Mouse (Mus musculus): ENCODE measurements around the gene Tedc2. TPM values are rescaled to one million over a fixed set of nuclear protein-coding genes. Genes with fewer than 3 reads are reported as not detected.

Tedc2 gene
- polyA plus RNA-seq (2015; fragmentation: Nextera tagmentation; extraction: Ambion mirVana), result 12.2 and 13.4 TPM in 2 replicates

- Histone ChIP-seq H3K27ac (ENCODE audit: low read length) (peak within 1 kb of the TSS; percentile 8), H3K9me3 (ENCODE audit: low read length) (no peaks in the 10 kb centered on the region), H3K4me1 (ENCODE audit: insufficient read depth, low read length) (peaks cover 8% of the 10 kb centered on the region), H3K4me2 (replicated peaks; ENCODE audit: low read depth, low read length) (peak within 1 kb of the TSS; percentile 87), H3K9ac (replicated peaks; ENCODE audit: low read length) (peak within 1 kb of the TSS; percentile 77), H3K27me3 (ENCODE audit: insufficient read depth, low read length) (no peaks in the 10 kb centered on the region), H3K4me3 (ENCODE audit: low read length) (peak within 1 kb of the TSS; percentile 75), H3K36me3 (ENCODE audit: insufficient read depth, low read length) (peaks cover 39% of the 10 kb centered on the region)
- ATAC-seq (ENCODE audit: low FRiP score, low TSS enrichment), result peak; percentile 94
- 5% methylated on average over 41 of the region's 41 CpGs for WGBS
These were observed at the start of gene Tedc2 for GRCm38 (mm10) chr17:24220435-24221411. Tedc2 (minus strand) TSS chr17:24220851.

- WGBS, result 86% methylated on average over 1 of the region's 1 CpGs
- Histone ChIP-seq H3K9ac (replicated peaks; ENCODE audit: low read length) (no peak overlapping the region), H3K27me3 (ENCODE audit: insufficient read depth, low read length) (no peaks in the 10 kb centered on the region), H3K9me3 (ENCODE audit: low read length) (no peaks in the 10 kb centered on the region), H3K36me3 (ENCODE audit: insufficient read depth, low read length) (no peaks in the 10 kb centered on the region), H3K27ac (ENCODE audit: low read length) (no peak overlapping the region), H3K4me1 (ENCODE audit: insufficient read depth, low read length) (no peaks in the 10 kb centered on the region), H3K4me2 (replicated peaks; ENCODE audit: low read depth, low read length) (no peak overlapping the region), H3K4me3 (ENCODE audit: low read length) (no peak overlapping the region)
- no peak for ATAC-seq (ENCODE audit: low FRiP score, low TSS enrichment)
These were observed 46.5 kb upstream of the Tedc2 start for GRCm38 (mm10) chr17:24267133-24267532.

- Histone ChIP-seq H3K9ac (replicated peaks; ENCODE audit: low read length) (no peak overlapping the region), H3K4me3 (ENCODE audit: low read length) (no peak overlapping the region), H3K27me3 (ENCODE audit: insufficient read depth, low read length) (no peaks in the 10 kb centered on the region), H3K9me3 (ENCODE audit: low read length) (no peaks in the 10 kb centered on the region), H3K4me1 (ENCODE audit: insufficient read depth, low read length) (no peaks in the 10 kb centered on the region), H3K4me2 (replicated peaks; ENCODE audit: low read depth, low read length) (no peak overlapping the region), H3K27ac (ENCODE audit: low read length) (no peak overlapping the region), H3K36me3 (ENCODE audit: insufficient read depth, low read length) (no peaks in the 10 kb centered on the region)
- no peak for ATAC-seq (ENCODE audit: low FRiP score, low TSS enrichment)
- WGBS, result 70% methylated on average over 2 of the region's 2 CpGs
These were observed 44.1 kb upstream of the Tedc2 start for GRCm38 (mm10) chr17:24264766-24265165.

GRCm38 (mm10) chr17:24260516-24260915, 39.9 kb upstream of the Tedc2 start:
- Histone ChIP-seq H3K27me3 (ENCODE audit: insufficient read depth, low read length) (no peaks in the 10 kb centered on the region), H3K4me2 (replicated peaks; ENCODE audit: low read depth, low read length) (no peak overlapping the region), H3K36me3 (ENCODE audit: insufficient read depth, low read length) (no peaks in the 10 kb centered on the region), H3K4me1 (ENCODE audit: insufficient read depth, low read length) (no peaks in the 10 kb centered on the region), H3K27ac (ENCODE audit: low read length) (no peak overlapping the region), H3K9ac (replicated peaks; ENCODE audit: low read length) (no peak overlapping the region), H3K4me3 (ENCODE audit: low read length) (no peak overlapping the region), H3K9me3 (ENCODE audit: low read length) (no peaks in the 10 kb centered on the region)
- 60% methylated on average over 4 of the region's 4 CpGs for WGBS
- ATAC-seq (ENCODE audit: low FRiP score, low TSS enrichment), result no peak

- ATAC-seq (ENCODE audit: low FRiP score, low TSS enrichment), result no peak
- H3K4me3 ChIP-seq (ENCODE audit: low read length), result no peak overlapping the region
- WGBS, result 63% methylated on average over 5 of the region's 5 CpGs
- no peak overlapping the region for H3K4me2 ChIP-seq (replicated peaks; ENCODE audit: low read depth, low read length)
- H3K36me3 ChIP-seq (ENCODE audit: insufficient read depth, low read length), result no peaks in the 10 kb centered on the region
- no peak overlapping the region for H3K9ac ChIP-seq (replicated peaks; ENCODE audit: low read length)
- H3K27me3 ChIP-seq (ENCODE audit: insufficient read depth, low read length), result no peaks in the 10 kb centered on the region
- no peaks in the 10 kb centered on the region for H3K9me3 ChIP-seq (ENCODE audit: low read length)
- H3K27ac ChIP-seq (ENCODE audit: low read length), result no peak overlapping the region
- H3K4me1 ChIP-seq (ENCODE audit: insufficient read depth, low read length), result no peaks in the 10 kb centered on the region
These were observed 39.1 kb upstream of the Tedc2 start for GRCm38 (mm10) chr17:24259702-24260101.

DNA sequence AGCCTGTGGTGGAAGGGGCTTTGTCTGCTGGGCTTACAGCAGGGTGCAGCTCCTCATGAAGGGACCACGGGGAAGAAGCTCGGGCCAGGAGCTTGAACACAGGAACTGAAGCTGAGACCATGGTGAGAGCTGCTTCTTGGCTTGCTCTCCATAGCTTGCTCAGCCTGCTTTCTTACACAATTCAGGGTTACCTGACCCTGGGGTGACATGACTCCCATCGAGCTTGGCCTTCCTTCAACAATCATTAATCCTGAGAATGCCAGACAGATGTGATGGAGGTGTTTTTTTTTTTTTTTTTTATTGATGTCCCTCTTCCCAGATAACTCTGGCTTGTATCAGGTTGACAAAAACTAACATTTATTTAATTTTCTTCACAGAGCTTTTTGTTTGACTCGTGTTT, 38.3 kb upstream of the Tedc2 start:
- no peak for ATAC-seq (ENCODE audit: low FRiP score, low TSS enrichment)
- Histone ChIP-seq H3K27me3 (ENCODE audit: insufficient read depth, low read length) (no peaks in the 10 kb centered on the region), H3K27ac (ENCODE audit: low read length) (no peak overlapping the region), H3K9me3 (ENCODE audit: low read length) (no peaks in the 10 kb centered on the region), H3K9ac (replicated peaks; ENCODE audit: low read length) (no peak overlapping the region), H3K4me3 (ENCODE audit: low read length) (no peak overlapping the region), H3K4me2 (replicated peaks; ENCODE audit: low read depth, low read length) (no peak overlapping the region), H3K4me1 (ENCODE audit: insufficient read depth, low read length) (no peaks in the 10 kb centered on the region), H3K36me3 (ENCODE audit: insufficient read depth, low read length) (no peaks in the 10 kb centered on the region)
- WGBS, result 41% methylated on average over 4 of the region's 4 CpGs

- no peaks in the 10 kb centered on the region for H3K27me3 ChIP-seq (ENCODE audit: insufficient read depth, low read length)
These were observed 31.7 kb upstream of the Tedc2 start for GRCm38 (mm10) chr17:24252329-24252728.

DNA sequence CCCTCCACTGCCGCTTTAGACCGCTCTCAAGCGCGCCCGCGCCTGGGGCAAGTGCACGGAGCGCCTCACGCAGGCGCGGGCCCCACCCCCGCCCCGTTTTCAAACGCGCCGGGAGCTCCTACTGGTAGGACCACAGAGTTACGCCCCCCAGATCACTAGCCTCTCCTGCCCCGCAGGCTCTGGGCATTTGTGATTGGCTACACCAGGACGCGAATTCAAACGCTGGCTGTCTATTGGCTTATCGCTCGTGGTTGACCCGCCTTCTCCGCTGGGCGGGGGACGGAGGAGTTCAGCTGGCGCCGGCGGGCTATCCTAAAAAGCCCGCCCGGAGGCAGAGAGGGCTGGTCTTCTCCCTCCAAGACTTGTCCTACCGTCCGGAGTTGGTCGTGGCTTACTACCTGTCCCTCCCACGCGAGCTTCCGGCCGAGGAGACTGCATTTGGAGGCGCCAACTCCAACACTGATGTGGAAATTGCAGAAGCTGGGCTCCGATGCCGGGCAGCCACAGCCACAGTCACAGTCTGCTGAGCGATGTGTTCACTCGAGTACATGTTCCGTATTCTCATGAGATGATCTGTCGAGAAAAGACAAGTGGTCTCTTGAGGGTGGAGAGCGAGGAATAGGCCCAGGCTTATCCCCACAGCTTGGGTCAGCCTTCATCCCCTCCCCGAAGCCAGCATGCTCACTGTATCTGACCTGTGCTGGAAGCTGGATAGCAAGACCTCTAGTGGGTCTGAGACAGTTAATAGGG, 30.8 kb upstream of the Tedc2 start, which contains the start of gene Ccnf:
Ccnf (minus strand) TSS at position 165 of the 750 bp plus-strand sequence.
- Histone ChIP-seq H3K36me3 (ENCODE audit: insufficient read depth, low read length) (peaks cover 25% of the 10 kb centered on the region), H3K4me3 (ENCODE audit: low read length) (peak within 1 kb of the TSS; percentile 84), H3K4me2 (replicated peaks; ENCODE audit: low read depth, low read length) (peak within 1 kb of the TSS; percentile 80), H3K27me3 (ENCODE audit: insufficient read depth, low read length) (no peaks in the 10 kb centered on the region), H3K27ac (ENCODE audit: low read length) (peak within 1 kb of the TSS; percentile 79), H3K4me1 (ENCODE audit: insufficient read depth, low read length) (peaks cover 12% of the 10 kb centered on the region), H3K9ac (replicated peaks; ENCODE audit: low read length) (peak within 1 kb of the TSS; percentile 91), H3K9me3 (ENCODE audit: low read length) (no peaks in the 10 kb centered on the region)
- ATAC-seq (ENCODE audit: low FRiP score, low TSS enrichment), result peak; percentile 100
- under 1% methylated on average over 48 of the region's 48 CpGs for WGBS

More at GRCm38 (mm10) chr17:24252329-24252728, 31.7 kb upstream of the Tedc2 start:
- peak overlapping the region; percentile 84; the same call in 1 of the 2 replicates for H3K4me3 ChIP-seq (ENCODE audit: low read length)
- peaks cover 18% of the 10 kb centered on the region for H3K36me3 ChIP-seq (ENCODE audit: insufficient read depth, low read length)
- peak overlapping the region; percentile 72; the same call in 1 of the 2 replicates for H3K27ac ChIP-seq (ENCODE audit: low read length)
- no peak overlapping the region for H3K4me2 ChIP-seq (replicated peaks; ENCODE audit: low read depth, low read length)
- H3K9me3 ChIP-seq (ENCODE audit: low read length), result no peaks in the 10 kb centered on the region
- no peak for ATAC-seq (ENCODE audit: low FRiP score, low TSS enrichment)
- peaks cover 12% of the 10 kb centered on the region for H3K4me1 ChIP-seq (ENCODE audit: insufficient read depth, low read length)
- no peak overlapping the region for H3K9ac ChIP-seq (replicated peaks; ENCODE audit: low read length)
- 97% methylated on average over 2 of the region's 2 CpGs for WGBS

- ATAC-seq (ENCODE audit: low FRiP score, low TSS enrichment), result no peak
- Histone ChIP-seq H3K9ac (replicated peaks; ENCODE audit: low read length) (peak overlapping the region; percentile 91), H3K4me2 (replicated peaks; ENCODE audit: low read depth, low read length) (peak overlapping the region; percentile 80), H3K27me3 (ENCODE audit: insufficient read depth, low read length) (no peaks in the 10 kb centered on the region), H3K27ac (ENCODE audit: low read length) (peak overlapping the region; percentile 79), H3K4me1 (ENCODE audit: insufficient read depth, low read length) (peaks cover 12% of the 10 kb centered on the region), H3K36me3 (ENCODE audit: insufficient read depth, low read length) (peaks cover 29% of the 10 kb centered on the region), H3K9me3 (ENCODE audit: low read length) (no peaks in the 10 kb centered on the region), H3K4me3 (ENCODE audit: low read length) (peak overlapping the region; percentile 84)
- under 1% methylated on average over 32 of the region's 32 CpGs for WGBS
These were observed 30.3 kb upstream of the Tedc2 start for GRCm38 (mm10) chr17:24250988-24251319.

All from kidney, embryonic 16.5 days (tissue).